In genomic region chr8:58396500-58396899, GRCm38 (mm10) we compare ENCODE assay signal across 13 mouse cellular contexts.
"Had no signal": no experiment of that assay in that cellular context is flagged by ENCODE, and none has a peak within 500 bp of the region (broad histone marks: within the 10 kb centered on the region; RNA-seq: fewer than 3 reads in every experiment).

No protein-coding gene starts in this region.

- H3K36me3 ChIP-seq: limb, embryonic 15.5 days; liver, embryonic 12.5 days; midbrain, embryonic 10.5 days; midbrain, embryonic 15.5 days; neural tube, embryonic 13.5 days had no signal

- H3K27me3 ChIP-seq: limb, embryonic 15.5 days; liver, embryonic 12.5 days; midbrain, embryonic 15.5 days; neural tube, embryonic 13.5 days had no signal

- ATAC-seq: liver, embryonic 12.5 days; midbrain, embryonic 15.5 days had no signal

- H3K4me2 ChIP-seq: limb, embryonic 15.5 days; liver, embryonic 12.5 days; lung, embryonic 14.5 days; midbrain, embryonic 15.5 days; neural tube, embryonic 13.5 days had no signal

- H3K9ac ChIP-seq: limb, embryonic 15.5 days; liver, embryonic 12.5 days; lung, embryonic 14.5 days; midbrain, embryonic 15.5 days; neural tube, embryonic 13.5 days had no signal

- DNase-seq: kidney, postnatal 36 days; layer of hippocampus, postnatal 36 days; lung, embryonic 14.5 days; lung, postnatal 10 days; lung, postnatal 4 days; retina, postnatal 1 day; thymus, postnatal 4 days had no signal

- H3K4me3 ChIP-seq: limb, embryonic 15.5 days; liver, embryonic 12.5 days; midbrain, embryonic 10.5 days; midbrain, embryonic 15.5 days; neural tube, embryonic 13.5 days had no signal

- H3K4me1 ChIP-seq: limb, embryonic 15.5 days; liver, embryonic 12.5 days; midbrain, embryonic 10.5 days; midbrain, embryonic 15.5 days; neural tube, embryonic 13.5 days had no signal

- H3K9me3 ChIP-seq: limb, embryonic 15.5 days; liver, embryonic 12.5 days; midbrain, embryonic 10.5 days; midbrain, embryonic 15.5 days; neural tube, embryonic 13.5 days had no signal

- H3K27ac ChIP-seq: kidney, postnatal 0 days; limb, embryonic 15.5 days; liver, embryonic 12.5 days; midbrain, embryonic 10.5 days; midbrain, embryonic 15.5 days; neural tube, embryonic 13.5 days had no signal
